Mouse (Mus musculus): ENCODE measurements around the gene Tfb2m.

Tfb2m gene

GRCm38 (mm10) chr1:179492908-179493307 lies 53.2 kb downstream of the Tfb2m start:
- DNase-seq = no peak

GRCm38 (mm10) chr1:179488520-179488919 lies 57.5 kb downstream of the Tfb2m start:
- DNase-seq = no peak

- no peak for DNase-seq
These were observed 58.1 kb downstream of the Tfb2m start for GRCm38 (mm10) chr1:179487990-179488389.

- no peak for DNase-seq
These were observed 58.8 kb downstream of the Tfb2m start for GRCm38 (mm10) chr1:179487238-179487637.

- no peak for DNase-seq
These were observed 60.1 kb downstream of the Tfb2m start for GRCm38 (mm10) chr1:179485784-179486540.

- DNase-seq = no peak
These were observed 65.2 kb downstream of the Tfb2m start for GRCm38 (mm10) chr1:179480862-179481261.

Data from cerebellum, postnatal 36 days (tissue).